Mouse (Mus musculus) lung, embryonic 16.5 days (tissue): ENCODE results near the gene Fntb. TPM values are rescaled to one million over a fixed set of nuclear protein-coding genes. Genes with fewer than 3 reads are reported as not detected.

Source experiments
- ATAC-seq: fragments of 200-750 bp; cut with Nextera tagmentation; 2 replicates; pipeline ENCODE4 v1.8.0; 2017; ENCODE audit warnings: low read depth, mild to moderate bottlenecking, moderate library complexity
- H3K27ac ChIP-seq: fragments of 300-500 bp; sonication (generic); 2 replicates; pipeline ENCODE4 v1.5.1; 2014; ENCODE audit warnings: mild to moderate bottlenecking, control low read depth, low read length
- H3K27me3 ChIP-seq: fragments of 300-500 bp; sonication (generic); 2 replicates; pipeline ENCODE4 v1.6.1; 2014; ENCODE audit warnings: low read depth, low read length, mixed read lengths; ENCODE audit not compliant: control insufficient read depth, insufficient read depth
- H3K36me3 ChIP-seq: fragments of 300-500 bp; sonication (generic); 2 replicates; pipeline ENCODE4 v1.6.1; 2014; ENCODE audit warnings: low read length; ENCODE audit not compliant: control insufficient read depth, insufficient read depth
- H3K4me1 ChIP-seq: fragments of 300-500 bp; sonication (generic); replicated peaks from 2 replicates; pipeline ENCODE4 v1.6.1; 2014; ENCODE audit warnings: low read length, mixed read lengths; ENCODE audit not compliant: control insufficient read depth, insufficient read depth
- H3K4me2 ChIP-seq: fragments of 300-500 bp; sonication (generic); 2 replicates; pipeline ENCODE4 v1.6.1; 2014; ENCODE audit warnings: low read depth, low read length, control low read depth
- H3K4me3 ChIP-seq: fragments of 300-500 bp; sonication (generic); 2 replicates; pipeline ENCODE4 v1.5.1; 2014; ENCODE audit warnings: mild to moderate bottlenecking, low read length, control low read depth
- H3K9ac ChIP-seq: fragments of 300-500 bp; sonication (generic); 2 replicates; pipeline ENCODE4 v1.6.1; 2014; ENCODE audit warnings: low read length, control low read depth
- H3K9me3 ChIP-seq: fragments of 300-500 bp; sonication (generic); 2 replicates; pipeline ENCODE4 v1.6.1; 2016; ENCODE audit warnings: low read length; ENCODE audit not compliant: control insufficient read depth
- WGBS: fragments of 180-500 bp; shearing (Covaris S2); extraction: QIAGEN DNeasy Blood & Tissue Kit; methylation state at CpG from one replicate; pipeline ENCODE4 v1.1.7; 2014; 5-methylcytosine and 5-hydroxymethylcytosine counted together
- polyA plus RNA-seq: library from polyadenylated mRNA; unstranded; fragments of >200 nt; fragmentation: Nextera tagmentation; extraction: Ambion mirVana; gene quantifications from 2 replicates; pipeline ENCODE4 v1.2.1, GENCODE M21; 2015

Gene Fntb
- polyA plus RNA-seq, 1 experiment from 2014 or later = 39.0 TPM

GRCm38 (mm10) chr12:76771540-76771939 lies 6.2 kb downstream of the Fntb start:
- Histone ChIP-seq H3K27ac (no peak overlapping the region), H3K27me3 (no peaks in the 10 kb centered on the region), H3K9ac (no peak overlapping the region), H3K4me2 (no peak overlapping the region), H3K9me3 (no peaks in the 10 kb centered on the region), H3K4me3 (no peak overlapping the region), H3K36me3 (no peaks in the 10 kb centered on the region), H3K4me1 (no peaks in the 10 kb centered on the region; the same call in 1 of the 2 replicates)
- ATAC-seq = no peak
- WGBS = 82% methylated on average over 5 of the region's 5 CpGs

- H3K27ac ChIP-seq = no peak overlapping the region
- ATAC-seq = no peak
- 54% methylated on average over 3 of the region's 3 CpGs for WGBS
Measured at GRCm38 (mm10) chr12:76774652-76775051, 9.3 kb downstream of the Fntb start.

GRCm38 (mm10) chr12:76775132-76775531 lies 9.7 kb downstream of the Fntb start:
- Histone ChIP-seq H3K27me3 (no peaks in the 10 kb centered on the region), H3K36me3 (peaks cover 4% of the 10 kb centered on the region; the same call in 1 of the 2 replicates), H3K9ac (no peak overlapping the region), H3K9me3 (no peaks in the 10 kb centered on the region), H3K4me1 (no peaks in the 10 kb centered on the region), H3K4me3 (no peak overlapping the region), H3K4me2 (no peak overlapping the region), H3K27ac (no peak overlapping the region)
- ATAC-seq = no peak
- 61% methylated on average over 4 of the region's 4 CpGs for WGBS

More at GRCm38 (mm10) chr12:76774652-76775051, 9.3 kb downstream of the Fntb start:
- Histone ChIP-seq H3K4me1 (no peaks in the 10 kb centered on the region), H3K4me2 (no peak overlapping the region), H3K4me3 (no peak overlapping the region), H3K36me3 (peaks cover 4% of the 10 kb centered on the region; the same call in 1 of the 2 replicates), H3K9me3 (no peaks in the 10 kb centered on the region), H3K27me3 (no peaks in the 10 kb centered on the region), H3K9ac (no peak overlapping the region)

- Histone ChIP-seq H3K4me2 (no peak overlapping the region), H3K9me3 (no peaks in the 10 kb centered on the region)
- 56% methylated on average over 5 of the region's 5 CpGs for WGBS
Measured at GRCm38 (mm10) chr12:76776898-76777297, 11.5 kb downstream of the Fntb start.

GRCm38 (mm10) chr12:76777845-76778244 lies 12.5 kb downstream of the Fntb start:
- Histone ChIP-seq H3K4me1 (no peaks in the 10 kb centered on the region), H3K9me3 (no peaks in the 10 kb centered on the region), H3K9ac (no peak overlapping the region), H3K36me3 (peaks cover 4% of the 10 kb centered on the region; the same call in 1 of the 2 replicates), H3K27me3 (no peaks in the 10 kb centered on the region), H3K27ac (no peak overlapping the region), H3K4me3 (no peak overlapping the region), H3K4me2 (no peak overlapping the region)
- no peak for ATAC-seq

More at GRCm38 (mm10) chr12:76776898-76777297, 11.5 kb downstream of the Fntb start:
- H3K27me3 ChIP-seq = no peaks in the 10 kb centered on the region
- no peak overlapping the region for H3K27ac ChIP-seq
- H3K9ac ChIP-seq = no peak overlapping the region
- no peaks in the 10 kb centered on the region for H3K4me1 ChIP-seq
- ATAC-seq = no peak
- H3K36me3 ChIP-seq = peaks cover 4% of the 10 kb centered on the region; the same call in 1 of the 2 replicates
- no peak overlapping the region for H3K4me3 ChIP-seq

- Histone ChIP-seq H3K4me2 (no peak overlapping the region), H3K4me3 (no peak overlapping the region), H3K27ac (no peak overlapping the region), H3K9me3 (no peaks in the 10 kb centered on the region), H3K27me3 (no peaks in the 10 kb centered on the region), H3K4me1 (no peaks in the 10 kb centered on the region), H3K9ac (no peak overlapping the region), H3K36me3 (peaks cover 4% of the 10 kb centered on the region; the same call in 1 of the 2 replicates)
- no peak for ATAC-seq
- 78% methylated on average over 10 of the region's 10 CpGs for WGBS
Measured at GRCm38 (mm10) chr12:76778305-76779083, 13.1 kb downstream of the Fntb start.

GRCm38 (mm10) chr12:76779951-76780350 lies 14.6 kb downstream of the Fntb start:
- no peak for ATAC-seq
- H3K27me3 ChIP-seq = no peaks in the 10 kb centered on the region
- H3K4me1 ChIP-seq = no peaks in the 10 kb centered on the region
- no peak overlapping the region for H3K9ac ChIP-seq
- no peak overlapping the region for H3K27ac ChIP-seq
- peaks cover 4% of the 10 kb centered on the region; the same call in 1 of the 2 replicates for H3K36me3 ChIP-seq
- WGBS = 85% methylated on average over 5 of the region's 5 CpGs
- H3K4me2 ChIP-seq = no peak overlapping the region
- no peak overlapping the region for H3K4me3 ChIP-seq
- no peaks in the 10 kb centered on the region for H3K9me3 ChIP-seq

GRCm38 (mm10) chr12:76780639-76781468 lies 15.5 kb downstream of the Fntb start:
- no peaks in the 10 kb centered on the region for H3K27me3 ChIP-seq
- H3K4me3 ChIP-seq = no peak overlapping the region
- H3K27ac ChIP-seq = no peak overlapping the region
- 75% methylated on average over 12 of the region's 12 CpGs for WGBS
- no peak for ATAC-seq
- H3K4me1 ChIP-seq = no peaks in the 10 kb centered on the region
- H3K9ac ChIP-seq = no peak overlapping the region
- H3K4me2 ChIP-seq = no peak overlapping the region
- H3K36me3 ChIP-seq = peaks cover 4% of the 10 kb centered on the region; the same call in 1 of the 2 replicates
- H3K9me3 ChIP-seq = no peaks in the 10 kb centered on the region

GRCm38 (mm10) chr12:76784056-76784619 lies 18.7 kb downstream of the Fntb start:
- no peaks in the 10 kb centered on the region for H3K36me3 ChIP-seq
- H3K4me3 ChIP-seq = no peak overlapping the region
- ATAC-seq = no peak
- WGBS = 52% methylated on average over 10 of the region's 10 CpGs
- no peak overlapping the region for H3K9ac ChIP-seq
- H3K4me1 ChIP-seq = no peaks in the 10 kb centered on the region
- H3K9me3 ChIP-seq = no peaks in the 10 kb centered on the region
- no peak overlapping the region for H3K27ac ChIP-seq
- no peaks in the 10 kb centered on the region for H3K27me3 ChIP-seq
- no peak overlapping the region for H3K4me2 ChIP-seq
